Mouse (Mus musculus) ES-E14 (cell line): ENCODE measurements at regions not wholly inside any gene's neighbourhood (a gene's known extent, or its start where the extent isn't known, plus 50 kb on each side); places are given as distances from the start of the nearest gene placed in this dataset.

Source experiments
- DNase-seq: peaks from one replicate; pipeline ENCODE4 v3.0.0-alpha.2; 2013; ENCODE audit warnings: low read depth, low spot score
- H3K27ac ChIP-seq: 2 replicates; pipeline ENCODE4 v1.5.1; 2012; ENCODE audit warnings: low read depth, mild to moderate bottlenecking, low read length, moderate library complexity, mixed read lengths; ENCODE audit not compliant: poor library complexity, insufficient read depth, severe bottlenecking
- H3K36me3 ChIP-seq: 2 replicates; pipeline ENCODE4 v1.6.1; 2012; ENCODE audit warnings: mild to moderate bottlenecking, low read length, moderate library complexity, mixed read lengths; ENCODE audit not compliant: control insufficient read depth, poor library complexity, insufficient read depth, severe bottlenecking
- H3K4me1 ChIP-seq, 2 experiments: fragments of 150-350 bp in 1 of 2; sonication (generic) in 1 of 2; 2 replicates each; pipeline ENCODE4 v1.6.1; 2012; ENCODE audit warnings: low read length in 2 of 2, mild to moderate bottlenecking in 1 of 2, mixed read lengths in 1 of 2; ENCODE audit not compliant: control insufficient read depth in 2 of 2, insufficient read depth in 2 of 2, poor library complexity in 1 of 2
- H3K4me3 ChIP-seq, 2 experiments: fragments of 150-350 bp in 1 of 2; sonication (generic) in 1 of 2; 2 replicates each; pipeline ENCODE4 v1.5.1; 2012; ENCODE audit warnings: low read length in 2 of 2, low read depth in 1 of 2, mild to moderate bottlenecking in 1 of 2, mixed read lengths in 1 of 2; ENCODE audit not compliant: insufficient read depth in 1 of 2, poor library complexity in 1 of 2, severe bottlenecking in 1 of 2
- H3K9ac ChIP-seq: 2 replicates; pipeline ENCODE4 v1.6.1; 2012; ENCODE audit warnings: low read depth, mild to moderate bottlenecking, low read length, mixed read lengths; ENCODE audit not compliant: poor library complexity, insufficient read depth, severe bottlenecking
- H3K9me3 ChIP-seq: fragments of 150-350 bp; sonication (generic); 2 replicates; pipeline ENCODE4 v1.6.1; 2012; ENCODE audit warnings: low read depth, mild to moderate bottlenecking, low read length; ENCODE audit not compliant: control insufficient read depth, insufficient read depth
- CHD2 ChIP-seq: IDR thresholded peaks from 2 replicates; pipeline ENCODE4 v1.6.1; 2014; ENCODE audit warnings: mild to moderate bottlenecking, low read depth, low read length, inconsistent platforms
- HCFC1 ChIP-seq: IDR thresholded peaks from 2 replicates; pipeline ENCODE4 v1.6.1; 2012; ENCODE audit warnings: low read length, inconsistent platforms, borderline replicate concordance; ENCODE audit not compliant: insufficient read depth
- MAFK ChIP-seq: IDR thresholded peaks from 2 replicates; pipeline ENCODE4 v1.6.1; 2014; ENCODE audit warnings: mild to moderate bottlenecking, low read depth, low read length, inconsistent platforms; ENCODE audit not compliant: insufficient read depth
- ZC3H11A ChIP-seq: IDR thresholded peaks from 2 replicates; pipeline ENCODE4 v1.6.1; 2012; ENCODE audit warnings: low read depth, mild to moderate bottlenecking, inconsistent platforms, low read length, borderline replicate concordance
- ZNF384 ChIP-seq: IDR thresholded peaks from 2 replicates; pipeline ENCODE4 v1.6.1; 2012; ENCODE audit warnings: low read depth, low read length, inconsistent platforms
- in situ Hi-C, 2 experiments: fragments of 600-800 bp; cut with MboI; formaldehyde crosslinking; loops; one replicate each; pipeline ENCODE4 v1.15.1; 2025; ENCODE audit warnings: low sequenced_read_pairs in 2 of 2, inconsistent platforms in 1 of 2; ENCODE audit not compliant: unreplicated experiment in 2 of 2

DNA sequence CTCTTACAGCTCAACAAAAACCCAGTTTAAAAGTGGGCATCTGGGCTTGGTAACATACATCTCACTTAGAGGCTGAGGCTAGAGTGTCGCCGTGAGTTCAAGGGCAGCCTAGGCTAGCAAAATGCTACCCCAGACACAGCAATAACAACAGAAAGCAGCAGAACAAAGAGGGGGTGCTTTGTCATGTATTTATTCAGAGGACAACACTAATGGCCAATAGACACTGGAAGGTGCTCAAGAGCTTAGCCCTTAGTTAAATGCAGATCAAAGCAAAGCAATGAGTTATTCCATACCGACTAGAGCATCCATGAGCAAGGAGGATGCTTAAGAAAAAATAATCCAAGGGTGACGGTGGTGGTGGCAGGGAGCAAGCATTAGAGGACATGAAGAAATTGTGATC, 158.7 kb downstream of the Evx1 start:
- no peak overlapping the region for H3K4me3 ChIP-seq
- H3K9ac ChIP-seq: no peak overlapping the region
- H3K9me3 ChIP-seq: no peaks in the 10 kb centered on the region
- DNase-seq: peak; percentile 30
- no peaks in the 10 kb centered on the region; a peak in 1 of 4 replicates for H3K4me1 ChIP-seq
- in situ Hi-C loops: no loop called here
- H3K36me3 ChIP-seq: no peaks in the 10 kb centered on the region
- TF ChIP-seq MAFK: no peak
- H3K27ac ChIP-seq: no peak overlapping the region

DNA sequence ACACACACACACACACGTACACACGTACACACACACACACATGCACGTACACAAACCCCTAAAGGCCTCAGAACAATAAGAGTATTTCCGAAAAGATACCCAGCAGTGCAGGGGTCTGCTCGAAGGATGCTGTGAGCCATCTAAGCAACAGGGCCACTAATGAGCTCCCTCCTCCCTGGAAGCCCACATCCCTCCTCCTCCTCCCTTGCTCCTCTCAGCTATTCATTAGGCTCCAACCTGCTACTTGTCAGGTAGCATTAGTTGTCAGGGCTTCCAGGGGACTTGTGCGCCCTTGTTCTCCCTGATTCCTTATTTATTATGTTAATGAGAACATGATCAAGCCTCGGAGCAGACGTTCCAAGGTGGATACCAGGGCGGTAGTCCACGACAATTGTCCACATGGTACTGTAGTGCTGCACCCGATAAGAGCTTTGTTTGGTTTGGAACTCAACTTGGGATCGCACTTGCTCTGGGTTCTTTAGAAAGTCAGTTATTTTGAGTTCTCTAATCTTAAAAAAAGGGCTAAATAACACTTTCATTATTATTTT, 159.8 kb downstream of the Evx1 start:
- Histone ChIP-seq H3K9ac (no peak overlapping the region), H3K27ac (no peak overlapping the region), H3K4me1 (no peaks in the 10 kb centered on the region; a peak in 1 of 4 replicates), H3K36me3 (no peaks in the 10 kb centered on the region), H3K4me3 (no peak overlapping the region), H3K9me3 (no peaks in the 10 kb centered on the region)
- no peak for TF ChIP-seq CHD2
- no peak for TF ChIP-seq MAFK
- no peak for TF ChIP-seq ZNF384
- TF ChIP-seq HCFC1: no peak
- TF ChIP-seq ZC3H11A: no peak
- in situ Hi-C loops: no loop called here
- no peak for DNase-seq

DNA sequence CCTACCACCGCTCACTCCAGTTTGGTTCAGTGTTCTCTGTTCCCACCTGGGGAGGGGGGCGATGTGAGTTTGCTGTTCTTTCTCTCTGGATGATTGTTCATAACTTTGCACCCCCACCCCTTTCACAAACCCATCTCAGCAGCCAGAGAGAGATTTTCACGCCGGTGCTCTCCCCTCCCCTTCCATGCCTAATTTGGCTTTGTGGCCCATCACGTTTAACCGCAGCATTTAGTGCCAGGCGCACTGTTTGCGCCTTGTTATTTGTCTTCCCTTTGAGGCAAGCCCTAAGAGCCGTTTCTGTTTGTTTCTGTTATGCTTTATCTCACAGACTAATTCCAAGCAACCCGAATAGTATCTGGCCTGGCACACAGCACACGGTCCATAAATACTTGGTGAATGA, 160.6 kb downstream of the Evx1 start:
- Histone ChIP-seq H3K4me3 (no peak overlapping the region), H3K27ac (no peak overlapping the region), H3K36me3 (no peaks in the 10 kb centered on the region), H3K9ac (no peak overlapping the region), H3K4me1 (no peaks in the 10 kb centered on the region; a peak in 1 of 4 replicates), H3K9me3 (no peaks in the 10 kb centered on the region)
- TF ChIP-seq MAFK (no peak), CHD2 (no peak), ZNF384 (no peak), ZC3H11A (no peak), HCFC1 (no peak)
- DNase-seq: no peak
- in situ Hi-C loops: no loop called here

DNA sequence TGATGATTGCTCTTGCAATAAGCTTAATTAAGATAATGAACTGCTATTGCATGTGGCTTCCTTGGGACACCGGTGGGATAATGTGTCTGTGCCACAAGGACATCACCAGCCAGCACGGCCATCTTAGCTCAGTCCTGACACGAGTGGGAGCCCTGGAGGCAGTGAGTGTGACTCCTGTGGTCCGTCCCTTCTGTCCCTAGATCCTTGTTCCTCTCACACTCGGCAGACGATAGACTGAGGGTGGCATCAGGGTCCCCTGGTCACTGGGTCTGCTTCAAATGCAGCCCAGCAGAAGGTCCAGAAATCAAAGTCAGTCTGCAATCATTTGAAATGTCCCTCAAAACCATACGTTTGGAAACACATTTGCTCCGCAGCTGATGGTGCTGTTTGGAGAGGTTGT, 162.4 kb downstream of the Evx1 start:
- Histone ChIP-seq H3K36me3 (no peaks in the 10 kb centered on the region), H3K4me1 (no peaks in the 10 kb centered on the region; a peak in 1 of 4 replicates), H3K4me3 (no peak overlapping the region), H3K9me3 (no peaks in the 10 kb centered on the region), H3K9ac (no peak overlapping the region), H3K27ac (no peak overlapping the region)
- TF ChIP-seq HCFC1 (no peak), ZNF384 (no peak), CHD2 (no peak), ZC3H11A (no peak), MAFK (no peak)
- in situ Hi-C loops: no loop called here
- no peak for DNase-seq

DNA sequence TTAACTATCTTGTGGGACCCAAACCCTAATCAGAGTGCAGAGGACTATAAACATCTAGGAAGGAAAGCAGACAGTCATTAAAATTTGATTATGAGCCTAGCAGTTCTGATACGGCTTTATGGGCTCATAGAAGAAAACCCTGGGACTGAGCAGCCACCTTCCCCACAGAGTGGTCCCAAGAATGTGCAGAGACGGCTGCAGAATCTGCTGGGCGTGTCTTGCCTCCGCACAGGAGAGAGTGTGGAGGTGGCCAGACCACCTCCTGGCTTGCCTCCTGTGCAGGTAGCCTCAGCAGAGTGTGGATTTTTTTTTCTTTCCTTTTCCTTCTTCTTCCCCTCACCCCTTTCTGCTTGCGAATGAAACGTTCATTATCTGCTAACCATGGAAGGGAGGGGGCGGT, 163.3 kb downstream of the Hibadh start:
- no peaks in the 10 kb centered on the region; a peak in 1 of 4 replicates for H3K4me1 ChIP-seq
- no peaks in the 10 kb centered on the region for H3K9me3 ChIP-seq
- H3K36me3 ChIP-seq: no peaks in the 10 kb centered on the region
- in situ Hi-C loops: no loop called here
- H3K4me3 ChIP-seq: no peak overlapping the region
- H3K9ac ChIP-seq: no peak overlapping the region
- TF ChIP-seq CHD2 (no peak), HCFC1 (no peak), MAFK (no peak), ZC3H11A (no peak), ZNF384 (no peak)
- no peak for DNase-seq
- H3K27ac ChIP-seq: no peak overlapping the region
